Mouse (Mus musculus) liver, embryonic 13.5 days (tissue): ENCODE results near the gene Gjb6. TPM values are rescaled to one million over a fixed set of nuclear protein-coding genes. Genes with fewer than 3 reads are reported as not detected.

Experiments used
- ATAC-seq: fragments of 200-750 bp; cut with Nextera tagmentation; 2 replicates; pipeline ENCODE4 v1.8.0; 2017; ENCODE audit warnings: low read depth, mild to moderate bottlenecking, moderate number of reproducible peaks, moderate library complexity
- DNase-seq: peaks from one replicate; pipeline ENCODE4 v3.0.0; 2022
- H3K27ac ChIP-seq: fragments of 300-500 bp; sonication (generic); 2 replicates; pipeline ENCODE4 v1.5.1; 2015; ENCODE audit warnings: moderate library complexity, mild to moderate bottlenecking, inconsistent platforms
- H3K27me3 ChIP-seq: fragments of 300-500 bp; sonication (generic); 2 replicates; pipeline ENCODE4 v1.6.1; 2015; ENCODE audit warnings: mild to moderate bottlenecking, inconsistent platforms
- H3K36me3 ChIP-seq: fragments of 300-500 bp; sonication (generic); 2 replicates; pipeline ENCODE4 v1.6.1; 2015; ENCODE audit warnings: mild to moderate bottlenecking, inconsistent platforms
- H3K4me1 ChIP-seq: fragments of 300-500 bp; sonication (generic); replicated peaks from 2 replicates; pipeline ENCODE4 v1.6.1; 2015; ENCODE audit warnings: inconsistent platforms
- H3K4me2 ChIP-seq: fragments of 300-500 bp; sonication (generic); 2 replicates; pipeline ENCODE4 v1.6.1; 2015; ENCODE audit warnings: inconsistent platforms, mild to moderate bottlenecking, moderate library complexity
- H3K4me3 ChIP-seq: fragments of 300-500 bp; sonication (generic); replicated peaks from 2 replicates; pipeline ENCODE4 v1.5.1; 2015; ENCODE audit warnings: mild to moderate bottlenecking, inconsistent platforms
- H3K9ac ChIP-seq: fragments of 300-500 bp; sonication (generic); 2 replicates; pipeline ENCODE4 v1.6.1; 2015; ENCODE audit warnings: mild to moderate bottlenecking, inconsistent platforms
- H3K9me3 ChIP-seq: fragments of 300-500 bp; sonication (generic); replicated peaks from 2 replicates; pipeline ENCODE4 v1.6.1; 2016; ENCODE audit warnings: inconsistent platforms
- WGBS: fragments of 180-500 bp; shearing (Covaris S2); methylation state at CpG from one replicate; pipeline ENCODE4 v1.1.7; 2015; ENCODE audit not compliant: insufficient replicate concordance; 5-methylcytosine and 5-hydroxymethylcytosine counted together
- polyA plus RNA-seq: library from polyadenylated mRNA; unstranded; fragments of >200 nt; fragmentation: Nextera tagmentation; extraction: Ambion mirVana; gene quantifications from 2 replicates; pipeline ENCODE4 v1.2.1, GENCODE M21; 2015

Gjb6 gene
- polyA plus RNA-seq, 1 experiment from 2014 or later = 0.27 TPM

GRCm38 (mm10) chr14:57084180-57084668, 49.2 kb downstream of the Gjb6 start:
- no peaks in the 10 kb centered on the region for H3K9me3 ChIP-seq
- ATAC-seq (no peak), DNase-seq (no peak)
- H3K4me3 ChIP-seq = no peak overlapping the region
- H3K27ac ChIP-seq = no peak overlapping the region
- no peaks in the 10 kb centered on the region for H3K36me3 ChIP-seq
- H3K27me3 ChIP-seq = no peaks in the 10 kb centered on the region
- H3K4me2 ChIP-seq = no peak overlapping the region
- 39% methylated on average over 11 of the region's 11 CpGs for WGBS
- no peaks in the 10 kb centered on the region for H3K4me1 ChIP-seq
- H3K9ac ChIP-seq = no peak overlapping the region

DNA sequence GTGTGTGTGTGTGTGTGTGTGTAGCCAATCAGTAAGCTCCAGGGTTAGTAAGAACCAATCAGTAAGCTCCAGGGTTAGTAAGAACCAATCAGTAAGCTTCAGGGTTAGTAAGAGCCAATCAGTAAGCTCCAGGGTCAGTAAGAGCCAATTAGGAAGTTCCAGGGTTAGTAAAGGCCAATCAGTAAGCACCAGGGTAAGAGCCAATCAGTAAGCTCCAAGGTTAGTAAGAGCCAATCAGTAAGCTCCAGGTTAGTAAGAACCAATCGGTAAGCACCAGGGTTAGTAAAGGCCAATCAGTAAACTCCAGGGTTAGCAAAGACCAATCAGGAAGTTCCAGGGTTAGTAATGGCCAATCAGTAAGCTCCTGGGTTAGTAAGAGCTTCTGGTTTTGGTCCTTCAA, 50.5 kb downstream of the Gjb6 start:
- H3K4me1 ChIP-seq = no peaks in the 10 kb centered on the region
- WGBS = 81% methylated on average over 1 of the region's 1 CpGs
- DNase-seq = no peak
- no peaks in the 10 kb centered on the region for H3K27me3 ChIP-seq
- H3K9ac ChIP-seq = no peak overlapping the region
- no peak overlapping the region for H3K4me2 ChIP-seq
- H3K27ac ChIP-seq = no peak overlapping the region
- ATAC-seq = no peak
- H3K4me3 ChIP-seq = no peak overlapping the region
- H3K36me3 ChIP-seq = no peaks in the 10 kb centered on the region
- no peaks in the 10 kb centered on the region for H3K9me3 ChIP-seq

DNA sequence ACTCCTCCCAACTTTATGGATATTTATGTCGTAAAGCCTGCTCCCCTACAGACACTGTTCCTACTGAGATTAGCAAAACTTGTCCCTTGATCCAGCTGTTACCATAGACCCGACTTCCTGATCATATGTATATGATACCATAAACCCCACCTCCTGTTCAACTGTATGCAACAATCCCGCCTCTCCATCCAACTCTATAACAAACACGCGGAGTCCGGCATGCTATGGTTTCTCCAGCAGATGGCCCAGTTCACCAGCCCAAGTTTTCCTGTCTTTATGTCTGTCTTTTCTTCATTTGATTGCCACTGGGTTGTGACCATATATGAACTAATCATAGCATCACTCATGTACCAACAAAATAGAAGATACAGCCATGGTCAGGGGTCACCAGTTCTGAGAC, 57.9 kb downstream of the Gjb6 start:
- DNase-seq = no peak
- no peak for ATAC-seq
- 70% methylated on average over 6 of the region's 6 CpGs for WGBS
- Histone ChIP-seq H3K4me3 (no peak overlapping the region), H3K9me3 (no peaks in the 10 kb centered on the region), H3K36me3 (no peaks in the 10 kb centered on the region), H3K27ac (no peak overlapping the region), H3K27me3 (no peaks in the 10 kb centered on the region), H3K4me2 (no peak overlapping the region), H3K4me1 (no peaks in the 10 kb centered on the region), H3K9ac (no peak overlapping the region)

Other genes starting within 250 kb of the Gjb6 start
- gene Zmym2, start 247.0 kb downstream of the Gjb6 start, polyA plus RNA-seq = 6.4 and 11.6 TPM in 2 replicates
- 0.08 and 0.14 TPM in 2 replicates for gene Gja3, start 75.5 kb downstream of the Gjb6 start, polyA plus RNA-seq
- gene Gjb2, start 28.9 kb downstream of the Gjb6 start, polyA plus RNA-seq = 5.8 and 7.3 TPM in 2 replicates
- gene Gm4491, start 17.7 kb downstream of the Gjb6 start, polyA plus RNA-seq = not detected in 2 replicates